Mouse (Mus musculus) ovary, postnatal 14 days (tissue): ENCODE measurements around the gene Agap1.

ENCODE experiments used
- DNase-seq: peaks from one replicate; pipeline ENCODE4 v3.0.0; 2022; ENCODE audit warnings: low spot score

The Agap1 gene

DNA sequence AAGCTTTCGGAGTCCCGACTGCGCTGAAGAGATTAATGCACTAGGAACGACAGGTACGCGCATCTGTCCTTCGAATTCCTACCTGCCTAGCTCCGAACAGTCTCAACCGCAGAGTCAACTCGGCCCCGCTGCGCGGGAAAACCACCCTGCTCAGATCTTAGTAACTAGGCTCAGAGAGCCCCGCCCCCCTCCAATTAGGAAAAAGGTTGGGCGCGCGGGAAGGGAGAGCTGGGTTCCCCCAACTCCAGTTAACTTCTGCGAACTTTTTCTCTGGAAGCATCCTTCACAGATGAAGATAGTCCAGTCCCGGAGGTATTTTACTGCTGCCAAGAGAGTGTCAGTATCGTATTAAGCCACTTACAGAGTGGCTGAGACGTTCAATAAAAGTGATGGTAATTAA, 479.2 kb downstream of the Agap1 start:
- DNase-seq = no peak

DNA sequence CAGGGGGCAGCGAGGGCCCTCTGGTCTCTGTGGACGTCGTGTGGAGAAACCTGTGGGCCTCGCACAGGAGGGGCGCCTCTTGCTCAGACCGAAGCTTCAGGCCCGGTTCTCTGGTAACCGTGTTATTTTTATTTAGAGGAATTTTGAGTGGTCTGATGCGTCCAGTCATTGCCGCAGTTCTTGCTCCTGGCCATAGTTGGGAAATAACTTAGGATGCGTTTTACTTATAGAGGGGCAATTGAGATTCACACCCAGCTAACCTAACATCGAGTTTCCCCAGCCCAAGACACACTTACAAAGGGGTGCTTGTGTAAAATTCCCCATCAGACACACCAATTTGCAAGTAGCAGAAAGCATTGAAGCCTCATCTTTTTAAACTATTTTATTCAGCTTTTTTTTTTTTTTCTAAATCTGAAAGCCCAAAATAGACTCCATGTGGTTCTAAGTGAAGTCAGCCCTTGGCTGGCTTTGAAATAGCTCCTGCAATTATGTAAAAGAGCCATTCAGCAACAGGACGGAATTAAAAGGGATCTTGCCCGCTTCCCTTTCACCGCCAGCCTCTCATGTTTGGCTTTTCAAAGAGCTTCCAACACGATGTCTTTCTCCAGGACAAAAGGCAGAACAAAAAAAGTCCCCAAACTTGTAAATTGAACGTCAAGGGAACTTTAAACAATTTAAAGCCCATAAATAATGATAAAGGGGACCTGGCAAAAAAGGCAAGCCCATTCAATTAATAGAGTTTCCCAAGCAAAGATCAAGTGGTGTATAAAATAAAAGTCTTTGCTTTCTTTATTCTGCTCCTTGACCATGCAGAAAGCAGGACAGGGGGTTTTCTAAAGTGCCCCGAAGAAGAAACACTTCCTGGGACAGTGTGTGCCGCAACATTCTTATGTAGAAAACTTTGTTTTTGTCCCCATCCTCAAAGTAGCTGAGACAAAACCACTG, 480.0 kb downstream of the Agap1 start:
- DNase-seq = no peak

DNA sequence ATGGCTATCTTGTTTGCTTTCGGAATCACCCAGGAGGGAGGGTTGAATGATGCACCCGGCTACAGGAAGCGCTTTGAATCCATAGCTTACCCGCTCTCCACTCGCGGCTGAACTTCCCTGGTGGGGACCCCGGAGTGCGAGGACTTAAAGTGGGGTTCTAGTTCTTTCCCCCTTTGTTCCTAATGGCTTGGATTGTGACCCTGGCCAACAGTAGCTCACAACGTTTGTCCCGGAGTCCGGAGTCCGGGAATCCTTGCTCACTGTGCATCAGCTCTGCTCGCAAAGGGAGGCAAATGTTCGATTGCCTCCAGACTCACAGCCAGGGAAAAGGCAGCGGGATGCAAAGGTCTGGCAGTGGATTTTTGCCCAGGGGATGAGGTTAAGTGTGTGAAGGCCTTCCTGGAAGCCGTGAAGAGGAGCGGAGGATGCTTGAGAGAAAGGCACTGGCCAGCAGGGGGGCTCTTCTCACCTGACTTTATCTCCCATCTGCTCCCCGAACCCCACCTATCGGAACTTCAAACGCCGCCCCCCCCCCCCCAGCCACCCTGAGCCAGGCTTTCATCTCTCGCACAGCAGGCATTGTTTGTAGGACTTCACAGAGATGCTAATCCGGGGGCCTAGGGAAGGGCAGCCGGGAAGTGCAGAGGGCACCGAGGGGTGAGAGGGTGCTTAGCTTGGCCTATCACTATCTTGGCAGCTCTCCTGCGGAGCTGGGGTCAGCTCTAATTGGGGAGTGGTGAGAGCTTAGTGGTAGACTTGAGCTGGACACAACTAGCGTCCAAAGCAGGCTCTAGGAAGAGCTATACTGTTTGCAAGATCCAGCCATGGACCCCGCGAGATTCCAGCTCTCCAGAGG, 481.1 kb downstream of the Agap1 start:
- DNase-seq = no peak

DNA sequence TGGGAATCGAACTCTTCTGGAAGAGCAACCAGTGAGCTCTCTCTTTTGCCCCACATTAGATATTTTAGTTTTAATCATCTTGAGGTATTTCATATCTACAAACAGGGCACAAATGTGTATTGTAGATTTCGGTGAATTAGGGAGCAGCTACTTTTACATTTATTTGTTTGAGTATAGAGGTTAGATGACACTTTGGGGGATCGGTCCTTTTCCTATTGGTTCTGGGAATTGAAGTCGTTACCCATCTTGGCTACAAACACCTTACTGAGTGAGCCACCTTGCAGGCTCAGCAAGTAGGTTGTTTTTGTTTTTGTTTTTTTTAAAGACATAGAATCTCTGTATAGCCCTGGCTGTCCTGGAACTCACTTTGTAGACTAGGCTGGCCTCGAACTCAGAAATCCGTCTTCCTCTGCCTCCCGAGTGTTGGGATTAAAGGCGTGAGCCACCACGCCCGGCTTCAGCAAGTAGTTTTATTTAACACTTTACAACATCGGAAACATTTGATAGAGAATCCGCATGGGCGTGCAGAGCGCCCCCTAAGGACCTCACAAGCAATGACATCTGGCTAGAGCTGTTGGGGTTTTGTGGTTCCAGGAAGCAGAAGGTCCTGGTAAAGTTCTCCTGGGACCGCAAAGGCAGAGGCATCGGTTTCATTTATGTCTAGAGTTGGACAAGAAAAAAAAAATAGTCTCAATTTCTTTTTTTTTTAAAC, 484.4 kb downstream of the Agap1 start:
- no peak for DNase-seq

DNA sequence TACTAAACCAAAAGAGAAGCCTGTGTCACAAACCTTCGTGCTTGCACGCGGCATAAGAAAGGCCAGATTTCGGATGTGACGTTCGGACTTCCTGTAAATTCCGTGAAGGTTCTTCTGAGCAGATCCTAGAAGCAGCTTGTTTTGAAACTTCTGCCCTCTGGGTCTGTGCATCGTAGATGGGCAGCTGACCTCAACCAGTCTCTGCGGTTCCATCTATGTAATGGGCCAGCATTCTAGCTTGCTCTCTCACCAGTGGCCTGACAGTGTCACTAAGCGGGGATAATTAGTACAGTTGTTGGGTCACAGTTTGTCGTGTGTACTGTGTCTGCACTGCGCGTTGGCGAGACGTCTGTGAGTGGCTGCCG, 485.0 kb downstream of the Agap1 start:
- no peak for DNase-seq

DNA sequence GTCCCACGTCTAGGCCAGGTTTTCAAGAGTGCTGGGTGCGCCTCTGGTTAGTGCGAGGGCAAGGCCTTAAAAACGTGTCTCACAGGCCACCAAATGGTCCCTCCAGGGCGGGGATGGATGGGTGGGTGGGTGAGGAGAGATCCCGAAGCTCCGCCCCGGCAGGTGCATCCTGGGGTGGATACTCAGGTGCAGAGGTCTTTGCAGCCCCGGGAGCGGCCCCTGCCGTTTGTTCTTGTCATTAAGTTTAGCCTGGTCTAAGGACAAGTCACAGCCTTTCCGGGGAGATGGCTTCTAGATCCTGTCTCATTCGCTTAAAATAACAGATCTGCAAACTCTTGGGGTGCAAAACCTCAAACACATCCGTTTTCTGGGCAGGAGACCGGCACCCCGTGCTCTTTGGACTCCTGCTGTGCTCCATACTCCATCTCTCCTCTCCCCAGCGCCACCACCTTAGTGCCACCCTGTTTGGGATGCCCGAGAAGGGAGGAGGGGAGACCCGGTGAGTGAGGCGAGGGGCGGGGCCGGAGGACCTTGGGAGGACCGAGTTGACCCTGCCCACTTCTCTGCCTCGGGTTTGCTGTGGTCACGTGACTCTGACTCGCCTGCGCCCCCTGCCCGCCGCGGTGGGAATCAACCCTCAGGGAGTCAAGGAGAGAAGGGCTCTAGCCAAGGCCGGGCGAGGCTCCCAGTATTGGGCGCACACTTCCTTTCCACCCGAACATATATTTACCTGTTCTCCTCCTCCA, 485.5 kb downstream of the Agap1 start:
- DNase-seq = peak; percentile 76

DNA sequence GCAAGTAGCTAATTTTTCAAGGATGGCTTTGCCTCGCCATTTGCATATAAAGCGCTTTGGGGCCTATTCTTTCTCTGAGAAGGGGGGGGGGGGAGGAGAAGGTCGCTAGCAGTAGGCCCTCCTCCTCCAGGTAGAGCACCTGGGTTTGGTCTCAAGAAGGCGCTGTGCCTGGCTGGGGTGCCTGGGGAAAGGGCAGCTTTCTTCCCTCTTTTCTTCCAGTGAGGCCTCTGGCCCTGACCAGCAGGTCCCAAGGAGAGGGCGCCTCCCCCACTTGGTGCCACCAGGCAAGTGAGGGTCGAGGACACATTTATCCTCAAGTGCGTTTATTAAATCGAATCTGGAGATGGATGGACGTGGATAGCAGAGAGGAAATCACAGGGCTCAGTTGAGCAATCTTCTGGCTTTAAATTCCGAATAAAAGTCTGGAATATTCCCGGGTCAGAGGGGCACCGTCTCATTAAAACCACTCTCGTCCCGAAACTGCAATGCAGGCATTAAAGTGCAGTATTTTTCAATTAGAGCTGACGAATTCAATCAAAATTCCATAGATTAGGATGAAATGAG, 486.4 kb downstream of the Agap1 start:
- DNase-seq = no peak

DNA sequence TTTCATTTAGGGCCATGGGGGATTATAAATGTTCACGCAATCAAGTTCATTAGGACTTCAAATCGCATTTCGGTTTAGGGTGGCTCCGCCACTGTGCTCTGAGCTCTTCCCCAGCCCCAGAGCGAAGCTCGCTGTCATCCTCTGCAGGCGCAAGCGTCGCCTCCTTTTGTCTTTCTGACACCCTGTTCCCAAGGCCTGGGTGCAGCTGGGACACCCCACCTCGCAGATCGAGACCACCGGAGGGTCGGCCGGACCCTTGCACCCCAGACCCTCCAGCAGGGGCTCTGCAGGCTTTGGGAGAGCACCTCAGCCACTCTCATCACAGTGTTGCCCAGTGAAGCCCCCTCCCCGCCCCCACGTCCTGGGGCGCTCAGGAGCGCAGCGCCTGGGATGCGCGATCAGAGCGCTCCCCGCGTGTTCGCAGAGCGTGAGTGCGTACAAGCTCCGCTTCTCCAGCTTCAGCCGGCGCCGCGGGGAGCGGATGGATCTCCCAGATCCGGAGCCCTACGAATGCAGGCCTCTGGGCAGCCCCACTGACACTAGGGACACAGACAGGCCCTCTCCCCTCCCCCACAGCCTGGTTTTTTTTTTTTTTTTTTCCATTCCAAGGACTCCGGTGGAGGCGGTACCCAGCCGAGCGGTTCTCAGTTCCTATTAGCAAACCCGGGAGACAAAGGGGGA, 487.2 kb downstream of the Agap1 start:
- no peak for DNase-seq

DNA sequence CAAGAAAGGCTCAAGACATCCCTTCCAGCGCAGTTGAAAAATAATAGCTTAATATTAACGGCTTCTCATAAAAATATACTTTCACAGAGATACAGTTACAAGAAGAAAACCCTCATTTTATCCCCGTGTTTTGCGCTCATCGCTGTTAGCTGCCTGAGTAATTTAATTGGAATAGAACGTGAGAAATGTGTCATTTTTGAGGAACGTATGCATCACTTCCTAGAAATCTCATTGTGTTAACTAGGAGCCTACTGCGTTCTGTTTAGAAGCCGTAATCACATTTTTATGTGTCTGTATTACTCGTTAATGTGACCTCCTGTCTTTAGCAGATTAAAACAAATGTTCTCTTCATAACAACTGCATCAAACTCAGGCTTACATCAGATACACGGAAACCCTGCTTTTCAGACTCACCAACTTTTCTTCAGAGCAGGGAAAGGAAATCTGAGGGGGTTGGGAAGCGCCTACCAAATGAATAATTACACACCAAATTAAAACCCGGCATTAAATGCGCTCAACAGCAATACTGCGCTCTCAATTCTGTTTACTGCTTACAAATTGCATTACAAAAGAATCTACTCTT, 487.9 kb downstream of the Agap1 start:
- DNase-seq = no peak

DNA sequence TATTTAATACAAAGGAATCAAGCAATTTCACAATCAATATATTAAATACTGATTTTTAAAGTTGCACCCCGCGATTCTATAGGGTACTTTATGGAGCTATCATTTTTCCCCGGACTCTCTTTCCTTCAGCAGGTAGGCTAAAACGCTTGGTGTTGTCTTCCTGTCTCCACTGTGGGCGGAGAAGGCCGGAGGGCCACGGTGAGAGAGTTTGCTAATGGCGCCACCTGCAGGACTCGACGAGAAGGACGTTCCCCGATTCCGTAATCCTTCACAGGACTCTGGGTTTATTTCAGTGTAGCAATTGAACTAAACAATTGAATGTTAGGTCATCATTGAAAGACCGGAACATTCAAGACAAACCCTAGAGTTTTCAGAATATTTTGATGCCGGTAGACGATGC, 488.6 kb downstream of the Agap1 start:
- peak; percentile 78 for DNase-seq
